Mouse (Mus musculus): ENCODE results near the gene Zfand2a.

- TF ChIP-seq EP300 (IDR thresholded peaks at IDR 0.05; ENCODE audit: low read depth) (no peak), CTCF (IDR thresholded peaks at IDR 0.05; ENCODE audit: low read depth) (no peak)
Measured at GRCm38 (mm10) chr5:139449161-139449791, 35.1 kb downstream of the Zfand2a start.
